Mouse (Mus musculus): ENCODE measurements around the gene Sfxn5. TPM values are rescaled to one million over a fixed set of nuclear protein-coding genes. Genes with fewer than 3 reads are reported as not detected.

Sfxn5 gene
- polyA plus RNA-seq, 1 experiment from 2014 or later: 7.7 TPM

DNA sequence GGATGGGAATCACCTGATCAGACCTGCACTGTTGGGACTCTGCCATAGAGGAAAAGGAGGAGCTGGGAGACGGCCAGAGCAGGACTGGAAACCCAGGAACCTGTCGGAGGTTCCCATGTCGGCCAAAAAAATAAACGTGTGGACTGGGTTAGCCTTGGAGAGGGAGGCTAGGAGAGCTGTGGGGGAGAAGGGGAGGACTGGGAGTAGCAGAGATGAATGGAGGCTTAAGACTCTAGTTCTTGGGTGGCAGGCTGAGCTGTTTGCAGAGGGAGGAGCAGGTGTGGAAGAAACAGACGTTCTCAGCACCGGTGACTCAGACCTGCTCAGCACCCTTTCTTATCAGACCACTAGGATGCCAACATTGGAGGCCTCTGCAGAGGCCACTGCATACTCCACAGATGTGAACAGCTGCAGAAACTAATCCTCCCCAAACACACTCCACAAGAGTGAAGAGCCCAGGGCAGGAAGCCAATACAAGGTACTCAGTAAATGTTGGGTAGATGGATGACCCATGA, 1.9 kb downstream of the Sfxn5 start:
- Histone ChIP-seq H3K27me3 (no peaks in the 10 kb centered on the region), H3K4me2 (peak overlapping the region; percentile 94; the same call in 1 of the 2 replicates), H3K36me3 (no peaks in the 10 kb centered on the region), H3K4me1 (peaks cover 14% of the 10 kb centered on the region), H3K9ac (no peak overlapping the region), H3K4me3 (no peak overlapping the region), H3K27ac (no peak overlapping the region), H3K9me3 (no peaks in the 10 kb centered on the region)
- WGBS: 15% methylated on average over 6 of the region's 6 CpGs
- ATAC-seq (ENCODE audit: borderline replicate concordance, extremely low read depth, low FRiP score, low TSS enrichment): no peak

DNA sequence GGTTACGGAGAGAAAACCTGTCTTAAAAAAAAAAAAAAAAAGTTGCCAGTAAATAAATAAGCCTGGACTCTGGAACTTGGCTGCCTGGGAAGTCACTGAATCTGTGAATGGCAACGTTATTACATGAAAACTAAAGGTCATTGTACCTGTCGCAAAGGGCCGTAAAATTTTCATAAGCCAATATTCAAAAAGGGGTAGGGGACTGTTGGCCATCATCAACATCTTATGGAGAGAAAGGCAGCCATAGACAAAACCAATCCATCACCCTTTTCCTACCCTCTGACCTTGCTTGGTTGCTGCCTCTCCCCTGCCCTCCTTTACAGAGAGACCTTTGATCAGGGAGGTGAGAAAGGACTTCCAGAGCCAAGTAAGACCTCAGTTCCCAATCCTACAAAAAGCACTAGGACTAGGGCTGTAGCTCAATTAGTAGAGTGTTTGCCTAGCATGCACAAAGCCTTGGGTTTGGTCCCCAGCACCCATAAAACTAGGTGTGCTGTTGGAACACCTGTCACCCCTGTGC, 3.5 kb downstream of the Sfxn5 start:
- Histone ChIP-seq H3K4me1 (peaks cover 14% of the 10 kb centered on the region), H3K9me3 (no peaks in the 10 kb centered on the region), H3K4me3 (no peak overlapping the region), H3K9ac (no peak overlapping the region), H3K36me3 (no peaks in the 10 kb centered on the region), H3K4me2 (no peak overlapping the region), H3K27me3 (no peaks in the 10 kb centered on the region), H3K27ac (no peak overlapping the region)
- ATAC-seq (ENCODE audit: borderline replicate concordance, extremely low read depth, low FRiP score, low TSS enrichment): no peak
- whole genome bisulfite sequencing: 93% methylated on average over 4 of the region's 4 CpGs

DNA sequence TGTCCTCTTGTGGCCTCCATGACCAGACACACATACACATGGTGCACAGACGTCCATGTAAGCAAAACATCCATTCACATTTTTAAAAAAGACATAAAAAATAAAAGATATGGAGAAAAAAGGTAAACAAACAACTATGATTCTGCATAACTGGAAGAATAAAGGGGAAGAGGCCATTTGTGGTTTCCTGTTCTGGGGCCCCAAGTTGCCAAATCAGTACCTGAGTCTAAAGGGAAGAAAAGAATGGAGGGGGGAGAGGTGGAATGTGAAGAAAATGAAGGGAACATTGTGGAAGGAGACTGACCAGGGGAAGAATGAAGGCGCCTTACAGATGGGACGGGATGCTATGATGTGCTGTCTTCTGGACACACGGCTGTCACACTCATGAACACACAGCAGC, 6.7 kb downstream of the Sfxn5 start:
- no peak for ATAC-seq (ENCODE audit: borderline replicate concordance, extremely low read depth, low FRiP score, low TSS enrichment)
- WGBS: 71% methylated on average over 4 of the region's 4 CpGs
- H3K4me3 ChIP-seq: no peak overlapping the region
- no peaks in the 10 kb centered on the region for H3K27me3 ChIP-seq
- H3K4me1 ChIP-seq: peaks cover 7% of the 10 kb centered on the region; the same call in 1 of the 2 replicates
- no peak overlapping the region for H3K4me2 ChIP-seq
- no peak overlapping the region for H3K27ac ChIP-seq
- H3K9ac ChIP-seq: no peak overlapping the region
- H3K9me3 ChIP-seq: no peaks in the 10 kb centered on the region
- no peaks in the 10 kb centered on the region for H3K36me3 ChIP-seq

DNA sequence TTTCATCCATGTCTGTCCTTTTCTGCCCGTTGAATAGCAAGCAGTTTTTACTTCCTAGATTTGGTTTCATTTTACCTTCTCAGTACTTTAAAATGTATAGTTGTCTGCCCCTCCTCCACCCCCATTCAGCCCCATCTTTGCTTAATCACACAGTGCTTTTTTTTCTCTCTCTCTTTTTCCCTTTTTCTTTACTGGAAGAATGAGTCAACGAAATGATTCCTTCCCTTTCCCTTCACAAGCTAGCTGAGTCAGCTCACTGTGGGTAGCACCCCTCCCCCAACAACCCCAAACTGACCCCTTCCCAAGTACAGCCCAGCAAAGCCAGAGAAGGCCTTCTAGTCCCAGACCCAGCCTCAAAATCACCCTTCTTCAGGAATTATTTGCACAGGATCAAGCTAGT, 8.1 kb downstream of the Sfxn5 start:
- WGBS: 25% methylated on average over 2 of the region's 2 CpGs
- Histone ChIP-seq H3K36me3 (no peaks in the 10 kb centered on the region), H3K9ac (no peak overlapping the region), H3K27ac (no peak overlapping the region), H3K9me3 (no peaks in the 10 kb centered on the region), H3K4me3 (no peak overlapping the region), H3K27me3 (no peaks in the 10 kb centered on the region), H3K4me2 (no peak overlapping the region), H3K4me1 (no peaks in the 10 kb centered on the region)
- ATAC-seq (ENCODE audit: borderline replicate concordance, extremely low read depth, low FRiP score, low TSS enrichment): no peak

DNA sequence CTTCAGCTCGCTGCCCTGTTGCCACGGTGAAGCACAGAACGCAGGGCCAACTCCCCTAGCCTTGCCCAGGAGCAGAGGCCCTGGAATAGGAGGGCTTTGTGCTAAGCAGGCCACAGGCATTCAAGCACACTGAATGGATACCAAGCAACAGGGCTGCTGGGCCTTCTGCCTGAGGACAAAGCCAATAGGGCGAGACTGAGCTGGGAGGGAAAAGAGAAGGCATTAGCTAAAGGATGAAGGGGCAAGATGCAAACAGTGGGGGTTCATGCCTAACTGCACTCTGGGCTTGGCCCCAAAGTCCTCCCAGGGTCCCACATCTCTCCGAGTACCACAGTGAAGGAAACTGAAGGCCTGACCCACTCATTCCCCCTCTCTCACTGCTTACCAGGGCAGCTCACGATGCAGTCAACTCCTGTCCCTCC, 12.8 kb downstream of the Sfxn5 start:
- Histone ChIP-seq H3K9ac (no peak overlapping the region), H3K4me1 (no peaks in the 10 kb centered on the region), H3K9me3 (no peaks in the 10 kb centered on the region), H3K4me3 (no peak overlapping the region), H3K36me3 (no peaks in the 10 kb centered on the region), H3K27ac (no peak overlapping the region), H3K4me2 (no peak overlapping the region), H3K27me3 (no peaks in the 10 kb centered on the region)
- ATAC-seq (ENCODE audit: borderline replicate concordance, extremely low read depth, low FRiP score, low TSS enrichment): no peak
- 82% methylated on average over 6 of the region's 6 CpGs for WGBS

DNA sequence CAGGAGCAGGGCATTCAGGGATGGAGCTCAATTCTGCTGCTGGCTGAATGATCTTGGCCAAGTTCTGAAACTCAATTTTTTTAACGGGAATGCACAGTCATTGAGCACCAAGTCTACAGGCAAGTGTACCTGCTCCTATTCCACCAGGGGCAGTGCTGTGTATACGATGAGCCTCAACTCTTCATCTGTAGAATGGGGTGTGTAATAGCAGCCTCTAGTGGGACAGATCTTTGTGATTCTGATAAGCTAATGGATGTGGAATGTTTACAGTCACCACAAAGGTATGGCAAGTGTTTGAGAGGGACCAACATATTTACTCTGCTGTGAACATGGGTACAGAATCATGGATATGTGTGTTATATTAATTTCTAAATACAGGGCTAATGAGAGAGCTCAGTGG, 17.0 kb downstream of the Sfxn5 start:
- Histone ChIP-seq H3K27ac (no peak overlapping the region), H3K4me3 (no peak overlapping the region), H3K4me2 (no peak overlapping the region), H3K4me1 (no peaks in the 10 kb centered on the region), H3K9me3 (no peaks in the 10 kb centered on the region), H3K27me3 (no peaks in the 10 kb centered on the region), H3K9ac (no peak overlapping the region), H3K36me3 (no peaks in the 10 kb centered on the region)
- 76% methylated on average over 2 of the region's 2 CpGs for WGBS
- ATAC-seq (ENCODE audit: borderline replicate concordance, extremely low read depth, low FRiP score, low TSS enrichment): no peak

DNA sequence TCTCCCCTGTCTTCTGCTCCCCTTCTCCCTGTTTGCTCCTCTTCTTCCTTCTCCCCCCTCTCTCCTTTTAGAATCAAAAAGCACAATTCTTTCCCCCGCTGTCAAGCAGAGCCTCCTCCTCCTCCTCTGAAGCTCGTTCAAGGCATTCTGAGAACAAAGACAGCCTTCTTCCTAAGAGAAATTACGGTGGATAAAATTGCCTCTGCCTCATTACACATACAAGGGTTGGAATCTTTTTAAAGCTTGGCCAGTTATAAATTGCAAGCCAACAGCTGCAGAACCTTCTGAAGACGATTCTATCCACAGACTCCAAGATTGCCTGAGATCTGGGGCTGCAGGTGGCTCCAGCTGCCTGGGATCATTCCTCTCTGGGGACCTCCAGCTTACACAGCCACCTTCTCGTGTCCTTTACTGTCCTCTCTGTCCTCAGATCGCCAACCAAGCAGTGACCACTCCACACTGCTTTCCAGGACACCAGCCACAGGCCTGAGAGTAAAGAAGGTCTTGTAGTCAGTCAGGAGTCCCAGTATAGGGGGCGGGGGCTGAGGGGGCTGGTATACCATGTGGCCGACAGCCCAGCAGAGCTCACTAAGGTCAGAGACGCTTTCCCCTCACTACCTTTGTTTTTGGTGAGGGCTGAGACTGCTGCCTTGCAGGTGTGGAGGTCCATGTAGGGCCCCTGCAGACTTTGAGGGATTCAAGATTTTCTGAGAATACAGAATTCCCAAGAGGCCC, 19.0 kb downstream of the Sfxn5 start:
- no peak for ATAC-seq (ENCODE audit: borderline replicate concordance, extremely low read depth, low FRiP score, low TSS enrichment)
- 54% methylated on average over 9 of the region's 9 CpGs for WGBS
- Histone ChIP-seq H3K4me1 (no peaks in the 10 kb centered on the region), H3K27ac (no peak overlapping the region), H3K4me3 (no peak overlapping the region), H3K9me3 (no peaks in the 10 kb centered on the region), H3K27me3 (no peaks in the 10 kb centered on the region), H3K4me2 (no peak overlapping the region), H3K36me3 (no peaks in the 10 kb centered on the region), H3K9ac (no peak overlapping the region)

DNA sequence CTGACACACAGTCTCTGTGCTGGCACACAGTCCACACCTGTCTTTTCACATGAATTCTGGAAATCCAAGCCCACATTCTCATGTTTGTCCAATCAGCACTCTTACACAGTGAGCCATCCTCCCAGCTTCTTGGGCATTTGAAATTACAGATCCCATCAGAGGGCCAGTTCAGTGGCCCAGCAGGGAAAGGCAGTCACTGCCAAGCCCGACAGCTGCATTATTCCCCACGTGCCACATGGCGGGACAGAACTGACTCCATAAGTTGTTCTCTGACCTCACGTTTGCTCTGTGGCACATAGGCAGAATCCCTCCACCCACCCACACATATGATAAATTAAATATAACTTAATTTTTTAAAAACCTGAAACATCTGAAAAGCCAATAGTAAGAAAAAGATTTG, 25.3 kb downstream of the Sfxn5 start:
- Histone ChIP-seq H3K4me3 (no peak overlapping the region), H3K27ac (no peak overlapping the region), H3K4me1 (peaks cover 4% of the 10 kb centered on the region), H3K27me3 (no peaks in the 10 kb centered on the region), H3K4me2 (no peak overlapping the region), H3K9me3 (no peaks in the 10 kb centered on the region), H3K36me3 (no peaks in the 10 kb centered on the region), H3K9ac (no peak overlapping the region)
- WGBS: 72% methylated on average over 4 of the region's 4 CpGs
- no peak for ATAC-seq (ENCODE audit: borderline replicate concordance, extremely low read depth, low FRiP score, low TSS enrichment)

DNA sequence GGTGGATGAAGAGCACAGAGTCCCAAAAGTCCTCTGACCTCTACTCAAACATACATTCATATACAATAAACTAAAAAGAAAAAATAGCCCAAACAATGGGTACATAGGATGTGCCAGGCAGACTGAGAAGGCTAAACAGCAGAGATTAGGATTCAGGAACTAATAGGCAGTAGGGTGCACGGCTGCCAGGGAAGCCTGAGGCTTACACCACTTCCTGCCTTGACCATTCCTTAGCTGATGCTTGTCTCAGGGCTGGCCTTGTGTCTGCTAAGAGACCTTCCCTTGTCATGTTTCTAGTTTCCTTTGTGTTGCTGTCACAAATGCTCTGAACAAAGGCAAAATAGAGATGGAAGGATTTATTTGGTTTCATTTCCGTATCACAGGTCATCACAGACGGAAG, 26.8 kb downstream of the Sfxn5 start:
- Histone ChIP-seq H3K9me3 (no peaks in the 10 kb centered on the region), H3K27me3 (no peaks in the 10 kb centered on the region), H3K4me2 (no peak overlapping the region), H3K4me3 (no peak overlapping the region), H3K9ac (no peak overlapping the region), H3K4me1 (peaks cover 11% of the 10 kb centered on the region), H3K36me3 (no peaks in the 10 kb centered on the region), H3K27ac (no peak overlapping the region)
- 69% methylated on average over 3 of the region's 3 CpGs for WGBS
- ATAC-seq (ENCODE audit: borderline replicate concordance, extremely low read depth, low FRiP score, low TSS enrichment): no peak

DNA sequence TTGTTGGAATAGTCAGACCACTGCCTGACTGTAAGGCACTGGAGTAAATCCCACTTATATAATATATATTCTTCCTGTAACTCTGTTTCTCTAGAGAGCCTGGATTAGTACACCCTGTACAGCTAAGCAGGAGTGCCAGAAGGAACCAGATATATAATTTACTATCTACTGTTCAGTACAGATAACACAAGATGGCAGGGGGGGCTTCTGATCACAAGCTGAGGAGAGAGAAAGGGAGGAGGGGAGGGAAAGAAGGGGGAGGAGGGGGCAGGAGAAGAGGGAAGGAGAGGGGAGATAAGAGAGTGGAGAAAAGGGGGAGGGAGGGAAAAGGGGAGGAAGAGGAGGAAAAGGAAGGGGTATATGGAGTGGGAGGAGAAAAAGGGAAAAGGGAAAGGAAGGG, 27.4 kb downstream of the Sfxn5 start:
- H3K4me3 ChIP-seq: no peak overlapping the region

DNA sequence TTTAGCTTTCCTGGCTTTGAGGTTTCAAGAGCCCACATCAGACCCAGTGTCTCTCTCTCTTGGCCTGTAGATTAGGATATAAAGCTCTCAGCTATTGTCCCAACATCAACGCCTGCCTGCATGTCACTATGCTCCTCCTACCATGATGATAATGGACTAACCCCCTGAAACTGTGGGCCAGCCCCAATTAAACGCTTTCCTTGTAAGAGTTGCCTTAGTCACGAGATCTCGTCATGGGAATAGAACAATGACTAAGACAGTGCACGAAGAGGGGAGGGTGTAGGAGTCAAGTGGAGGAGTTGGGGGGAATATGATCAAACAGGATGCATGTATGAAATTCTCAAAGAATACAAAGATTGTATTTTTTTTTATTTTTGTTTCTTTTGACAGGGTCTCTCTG, 28.3 kb downstream of the Sfxn5 start:
- H3K27me3 ChIP-seq: no peaks in the 10 kb centered on the region
- H3K4me2 ChIP-seq: no peak overlapping the region
- 77% methylated on average over 5 of the region's 5 CpGs for WGBS
- H3K36me3 ChIP-seq: no peaks in the 10 kb centered on the region
- H3K4me3 ChIP-seq: no peak overlapping the region
- no peak overlapping the region for H3K9ac ChIP-seq
- ATAC-seq (ENCODE audit: borderline replicate concordance, extremely low read depth, low FRiP score, low TSS enrichment): no peak
- H3K9me3 ChIP-seq: no peaks in the 10 kb centered on the region
- peaks cover 11% of the 10 kb centered on the region for H3K4me1 ChIP-seq
- H3K27ac ChIP-seq: no peak overlapping the region

More for the DNA sequence above, 27.4 kb downstream of the Sfxn5 start:
- H3K9ac ChIP-seq: no peak overlapping the region
- no peak for ATAC-seq (ENCODE audit: borderline replicate concordance, extremely low read depth, low FRiP score, low TSS enrichment)
- no peak overlapping the region for H3K27ac ChIP-seq
- H3K27me3 ChIP-seq: no peaks in the 10 kb centered on the region
- peaks cover 11% of the 10 kb centered on the region for H3K4me1 ChIP-seq
- no peaks in the 10 kb centered on the region for H3K9me3 ChIP-seq
- no peak overlapping the region for H3K4me2 ChIP-seq
- no peaks in the 10 kb centered on the region for H3K36me3 ChIP-seq

DNA sequence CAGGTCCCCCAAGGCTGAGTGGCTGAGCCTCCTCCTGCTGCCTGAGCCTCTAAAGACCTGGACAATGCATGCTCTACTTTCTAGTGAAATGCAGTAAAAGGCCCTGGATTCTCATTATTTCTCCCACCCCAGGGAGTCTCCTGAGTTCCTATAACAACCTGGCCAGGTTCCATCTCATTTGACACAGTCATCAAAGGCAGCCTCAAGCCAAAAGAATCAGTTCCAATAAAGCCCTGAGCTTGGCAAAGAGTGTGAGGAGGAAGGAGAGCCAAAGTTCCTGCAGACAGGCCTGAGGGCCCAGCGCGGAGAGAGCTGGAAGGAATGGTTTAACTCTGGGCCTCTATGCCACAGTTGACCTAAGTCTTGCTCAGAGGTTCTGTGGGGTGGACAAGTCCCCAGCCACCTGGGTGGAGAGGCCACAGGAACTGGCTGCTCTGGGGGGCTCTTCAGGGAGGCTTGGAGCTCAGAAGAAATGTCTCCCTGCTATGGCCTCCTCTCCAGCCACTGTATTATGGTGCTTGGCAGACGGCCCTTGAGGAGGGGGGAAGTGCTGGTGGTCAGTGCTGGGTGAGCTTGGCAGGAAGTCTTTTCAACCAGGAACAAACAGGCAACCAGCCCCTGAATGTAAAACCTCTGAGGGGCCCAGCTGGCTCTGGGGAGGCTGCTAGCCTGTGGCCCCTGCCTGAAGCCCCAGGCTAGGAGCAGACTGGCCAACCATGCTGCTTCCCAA, 30.7 kb downstream of the Sfxn5 start:
- no peaks in the 10 kb centered on the region for H3K9me3 ChIP-seq
- H3K27ac ChIP-seq: peak overlapping the region; percentile 43
- H3K4me1 ChIP-seq: peaks cover 11% of the 10 kb centered on the region
- WGBS: 38% methylated on average over 3 of the region's 3 CpGs
- H3K4me2 ChIP-seq: no peak overlapping the region
- no peaks in the 10 kb centered on the region for H3K36me3 ChIP-seq
- no peaks in the 10 kb centered on the region for H3K27me3 ChIP-seq
- ATAC-seq (ENCODE audit: borderline replicate concordance, extremely low read depth, low FRiP score, low TSS enrichment): peak; percentile 75; the same call in 1 of the 2 replicates
- H3K4me3 ChIP-seq: no peak overlapping the region
- H3K9ac ChIP-seq: no peak overlapping the region

All from lung, embryonic 15.5 days (tissue).